Mouse (Mus musculus) left cerebral cortex, postnatal 25 days (tissue): ENCODE measurements around the gene Arhgap30. TPM values are rescaled to one million over a fixed set of nuclear protein-coding genes. Genes with fewer than 3 reads are reported as not detected.

ENCODE experiments used
- DNase-seq, 2 experiments: peaks; one replicate each; pipeline ENCODE4 v3.0.0; 2022; ENCODE audit warnings: low spot score in 2 of 2, mixed read lengths in 1 of 2
- intact Hi-C: fragments of 180-260 bp; cut with DNase I; formaldehyde crosslinking; loops from one replicate; pipeline ENCODE4 v1.15.1; 2025
- total RNA-seq, 2 experiments: library from RNA; stranded (reverse); gene quantifications; 2 replicates each; pipeline ENCODE4 v1.2.3; 2021

The Arhgap30 gene
- total RNA-seq, 2 experiments from 2014 or later: 1.9 to 2.8 TPM

- intact Hi-C loops: no loop called here
- DNase-seq: no peak
Measured at GRCm38 (mm10) chr1:171372880-171373279, 15.9 kb upstream of the Arhgap30 start.

GRCm38 (mm10) chr1:171373946-171374345, 14.8 kb upstream of the Arhgap30 start:
- intact Hi-C loops: no loop called here
- no peak for DNase-seq

- intact Hi-C loops: no loop called here
Measured at GRCm38 (mm10) chr1:171375646-171376097, 13.1 kb upstream of the Arhgap30 start.

GRCm38 (mm10) chr1:171378298-171378697, 10.5 kb upstream of the Arhgap30 start:
- no peak for DNase-seq
- intact Hi-C loops: no loop called here

More at GRCm38 (mm10) chr1:171375646-171376097, 13.1 kb upstream of the Arhgap30 start:
- no peak for DNase-seq

GRCm38 (mm10) chr1:171379935-171380599, 8.7 kb upstream of the Arhgap30 start:
- peak; percentile 68 to 75 for DNase-seq
- intact Hi-C loops: loop anchor here (2.0 to 5.0 kb wide), 2 partner anchors 19 to 97 kb away; partner anchors contain the start of gene Klhdc9

DNA sequence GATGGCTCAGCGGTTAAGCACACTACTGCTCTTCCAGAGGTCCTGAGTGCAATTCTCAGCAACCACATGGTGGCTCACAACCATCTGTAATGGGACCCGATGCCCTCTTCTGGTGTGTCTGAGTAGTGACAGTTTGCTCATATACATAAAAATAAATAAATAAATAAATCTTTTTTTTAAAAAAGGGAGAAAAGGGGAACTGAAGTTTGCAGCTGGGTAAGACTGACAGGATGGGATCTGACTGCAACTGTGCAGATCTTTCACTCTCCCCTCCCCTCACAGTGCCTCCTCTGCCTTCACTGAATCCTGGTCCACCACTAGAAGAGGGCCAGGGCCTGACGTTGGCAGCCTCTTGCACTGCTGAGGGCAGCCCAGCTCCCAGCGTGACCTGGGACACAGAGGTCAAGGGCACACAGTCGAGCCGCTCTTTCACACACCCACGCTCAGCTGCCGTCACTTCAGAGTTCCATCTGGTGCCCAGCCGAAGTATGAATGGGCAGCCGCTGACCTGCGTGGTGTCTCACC, 6.6 kb upstream of the Arhgap30 start:
- intact Hi-C loops: loop anchor here (5.0 kb wide), 1 partner anchor 95 kb away; no protein-coding TSS in a partner anchor

DNA sequence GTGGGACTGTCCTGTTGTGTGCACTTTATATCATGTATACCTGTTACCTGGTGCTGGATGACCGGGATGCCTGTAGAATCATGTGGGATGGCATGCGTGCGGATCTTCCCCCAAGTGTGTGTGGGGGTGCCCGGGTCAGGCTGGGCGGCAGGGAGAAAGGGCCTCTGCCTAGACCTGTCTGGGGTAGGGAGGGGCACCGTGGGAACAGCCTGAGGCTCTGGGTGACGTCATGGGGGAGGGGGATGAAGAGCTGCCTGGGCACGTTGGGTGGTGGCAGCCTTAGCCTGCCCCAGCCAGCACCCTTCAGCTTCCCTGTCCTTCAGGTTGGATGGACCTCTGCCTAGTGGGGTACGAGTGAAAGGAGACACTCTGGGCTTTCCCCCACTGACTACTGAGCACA, 4.4 kb upstream of the Arhgap30 start:
- intact Hi-C loops: loop anchor here (5.0 kb wide), 1 partner anchor 93 kb away; no protein-coding TSS in a partner anchor
- no peak for DNase-seq

More for the DNA sequence above, 6.6 kb upstream of the Arhgap30 start:
- DNase-seq: no peak

- no peak for DNase-seq
- intact Hi-C loops: no loop called here
Measured at GRCm38 (mm10) chr1:171385171-171385570, 3.6 kb upstream of the Arhgap30 start.

DNA sequence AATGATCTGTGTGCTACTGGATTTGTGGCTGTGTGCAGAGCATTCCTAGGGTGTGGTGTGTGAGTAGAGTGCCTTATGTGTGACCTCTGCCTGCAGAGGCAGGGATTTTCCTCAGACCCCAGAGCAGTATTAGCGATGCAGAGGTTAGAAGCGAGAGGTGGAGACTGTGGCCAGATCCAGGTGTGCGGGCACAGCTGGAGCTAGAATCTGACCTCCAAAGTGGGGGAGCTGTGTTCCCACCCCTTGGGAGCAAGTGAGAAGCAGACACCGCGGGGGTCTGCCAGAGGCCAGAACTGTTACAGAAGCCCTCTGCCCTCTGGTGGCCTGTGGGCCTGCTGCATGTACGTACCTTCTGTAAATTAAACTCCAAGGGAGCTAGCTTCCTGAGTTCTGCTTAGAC, 1.7 kb upstream of the Arhgap30 start:
- intact Hi-C loops: no loop called here
- no peak for DNase-seq

DNA sequence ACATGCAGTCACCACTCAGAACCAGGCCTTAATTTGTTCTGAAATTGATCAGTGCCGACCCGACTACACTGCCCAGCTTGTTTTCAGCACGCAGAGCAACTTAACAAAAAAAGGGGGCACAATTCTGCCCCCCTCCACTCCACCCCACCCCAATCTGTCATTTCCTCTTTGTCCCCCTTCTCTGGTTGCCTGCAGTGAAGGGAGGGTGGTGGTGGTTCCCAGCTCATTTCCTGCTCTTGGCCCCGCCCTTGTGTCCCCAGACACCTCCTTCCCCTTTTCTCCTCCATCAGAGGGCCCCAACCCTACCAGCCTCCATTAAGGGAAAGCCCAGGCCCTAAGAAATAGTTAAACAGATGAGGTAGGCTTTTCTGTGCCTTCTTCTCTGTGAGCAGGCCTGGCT, 1.3 kb downstream of the Arhgap30 start:
- intact Hi-C loops: no loop called here
- peak in 1 of 2 experiments; percentile 27 for DNase-seq

DNA sequence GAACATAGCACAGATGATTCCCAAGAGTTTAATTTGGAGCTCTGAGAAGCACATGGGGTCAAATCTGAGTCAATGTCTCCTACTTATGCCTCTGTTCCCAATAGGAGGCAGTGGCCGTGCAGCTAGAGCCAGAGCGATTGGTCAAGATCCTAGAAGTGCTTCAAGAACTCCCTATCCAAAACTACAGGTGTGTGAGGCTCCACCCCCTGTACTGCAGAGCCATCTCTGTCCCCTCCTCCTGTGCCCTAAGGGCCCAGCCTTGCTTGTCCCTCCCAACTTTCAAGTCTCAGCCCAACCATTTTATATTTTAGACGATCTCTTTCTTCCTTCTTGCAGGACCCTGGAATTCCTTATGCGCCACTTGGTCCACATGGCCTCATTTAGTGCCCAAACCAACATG, 13.1 kb downstream of the Arhgap30 start:
- intact Hi-C loops: no loop called here
- no peak for DNase-seq

DNA sequence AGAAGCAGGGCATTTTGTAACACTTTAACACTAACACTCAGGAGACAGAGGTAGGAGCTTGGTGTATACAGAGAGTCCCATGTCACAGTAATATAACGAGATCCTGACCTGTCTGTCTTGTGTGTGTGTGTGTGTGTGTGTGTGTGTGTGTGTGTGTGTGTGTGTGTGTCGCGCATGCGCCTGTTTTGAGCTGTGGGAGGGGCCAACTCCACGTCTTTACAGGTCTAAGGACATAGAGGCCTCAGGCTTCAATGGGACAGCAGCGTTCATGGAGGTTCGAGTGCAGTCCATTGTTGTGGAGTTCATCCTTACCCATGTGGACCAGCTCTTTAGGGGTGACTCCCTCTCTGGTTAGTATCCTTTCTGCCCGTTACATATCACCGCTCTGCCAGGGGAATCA, 14.2 kb downstream of the Arhgap30 start:
- DNase-seq: no peak
- intact Hi-C loops: no loop called here

GRCm38 (mm10) chr1:171407263-171407662, 18.5 kb downstream of the Arhgap30 start:
- no peak for DNase-seq

GRCm38 (mm10) chr1:171410231-171410630, 21.5 kb downstream of the Arhgap30 start:
- intact Hi-C loops: loop anchor here (5.0 kb wide), 1 partner anchor 67 kb away; no protein-coding TSS in a partner anchor
- DNase-seq: no peak

More at GRCm38 (mm10) chr1:171407263-171407662, 18.5 kb downstream of the Arhgap30 start:
- intact Hi-C loops: no loop called here

- DNase-seq: peak; percentile 95 to 97
- intact Hi-C loops: loop anchor here (1.0 to 5.0 kb wide), 2 partner anchors 50 to 66 kb away; no protein-coding TSS in a partner anchor
Measured at GRCm38 (mm10) chr1:171410947-171411484, 22.3 kb downstream of the Arhgap30 start, which contains the start of gene Usf1. Gene Usf1, plus strand, starts transcription at chr1:171411313.

- intact Hi-C loops: loop anchor here (1.0 to 5.0 kb wide), 2 partner anchors 50 to 66 kb away; no protein-coding TSS in a partner anchor
Measured at GRCm38 (mm10) chr1:171411492-171411941, 22.8 kb downstream of the Arhgap30 start.

DNA sequence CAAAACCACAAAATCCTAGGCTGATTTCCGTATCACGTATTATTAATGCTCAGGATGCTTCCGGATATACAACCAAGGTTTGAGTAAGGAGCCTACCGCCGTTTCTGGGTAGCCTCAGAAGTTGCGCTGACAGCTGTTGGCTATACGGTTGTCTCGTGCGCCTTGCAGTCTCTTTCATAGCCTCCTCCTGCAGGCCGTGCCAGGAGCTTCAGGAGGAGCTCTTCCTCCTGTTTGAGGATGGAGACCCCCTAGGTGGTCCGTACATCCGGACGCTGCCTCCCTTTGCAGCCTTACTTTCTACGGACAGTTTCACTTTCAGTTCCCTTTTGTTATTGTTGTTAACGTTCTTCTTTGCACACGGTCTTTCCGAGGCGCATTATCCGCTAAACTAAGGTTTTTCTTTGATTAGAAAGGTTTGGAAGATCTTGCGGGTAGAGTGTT, 23.3 kb downstream of the Arhgap30 start:
- intact Hi-C loops: loop anchor here (5.0 kb wide), 1 partner anchor 65 kb away; no protein-coding TSS in a partner anchor
- DNase-seq: peak; percentile 30 to 37

More at GRCm38 (mm10) chr1:171411492-171411941, 22.8 kb downstream of the Arhgap30 start:
- DNase-seq: no peak

DNA sequence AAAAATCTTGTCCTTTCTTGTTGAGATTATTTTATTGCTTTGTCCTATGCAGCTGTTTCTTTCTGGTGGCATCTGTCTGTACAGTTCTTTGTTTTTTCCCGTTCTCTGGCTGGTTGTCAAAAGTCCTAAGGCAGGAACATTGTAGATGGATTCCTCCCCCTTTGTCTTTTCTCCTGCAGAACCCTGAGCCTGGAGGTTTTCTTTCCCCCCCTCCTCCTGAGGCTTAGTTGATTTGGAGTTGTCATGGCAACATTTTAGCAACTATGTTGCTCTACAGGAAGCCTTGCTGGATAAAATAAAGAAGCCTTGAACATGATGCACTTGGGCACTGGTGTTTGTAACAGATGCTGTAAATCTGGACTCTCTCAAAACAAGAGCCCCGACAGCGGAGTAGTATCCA, 23.7 kb downstream of the Arhgap30 start:
- intact Hi-C loops: loop anchor here (5.0 kb wide), 1 partner anchor 65 kb away; no protein-coding TSS in a partner anchor
- peak; percentile 31 to 70 for DNase-seq

DNA sequence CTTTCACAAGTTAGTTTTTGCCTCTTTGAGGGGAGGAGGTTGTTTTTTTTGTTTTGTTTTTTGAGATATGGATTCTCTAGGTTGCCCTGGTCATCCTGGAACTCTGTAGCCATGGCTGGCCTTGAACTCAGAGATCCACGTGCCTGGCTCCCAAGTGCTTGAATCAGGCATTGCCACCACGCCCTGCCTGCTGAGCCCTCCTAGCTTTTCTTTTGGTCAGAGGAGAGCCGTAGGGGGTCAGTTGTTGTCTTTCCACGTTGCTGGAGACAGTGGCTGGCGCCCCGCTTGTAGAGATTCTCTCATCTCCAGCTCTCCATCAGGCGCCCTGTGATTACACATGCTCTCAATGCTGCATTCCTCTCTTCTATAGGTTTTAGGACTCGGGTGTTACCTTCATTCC, 24.9 kb downstream of the Arhgap30 start:
- no peak for DNase-seq
- intact Hi-C loops: loop anchor here (5.0 kb wide), 1 partner anchor 64 kb away; no protein-coding TSS in a partner anchor

GRCm38 (mm10) chr1:171418660-171419059, 29.9 kb downstream of the Arhgap30 start, which contains the start of gene Tstd1:
Gene Tstd1, plus strand, starts transcription at chr1:171418872.
- intact Hi-C loops: no loop called here
- DNase-seq: no peak
